Mouse (Mus musculus) mouse embryonic stem cell (cell line): Measurements from ENCODE around the gene Pigx.
"Not testable (repeated sequence)": the region's sequence is repeated elsewhere in the genome, so short reads cannot be mapped to it uniquely, and the experiment has no call there.

Source experiments
- in situ Hi-C, 2 experiments: fragments of 300-500 bp; cut with MboI; formaldehyde crosslinking; loops; 1 replicate in 1 of 2; 3 replicates in 1 of 2; pipeline ENCODE4 v1.14.3; 2019 to 2020; ENCODE audit warnings: low sequenced_read_pairs in 2 of 2, low pct_unique_long_range_greater_than_20kb in 1 of 2, mixed read lengths in 1 of 2; ENCODE audit not compliant: unreplicated experiment in 1 of 2

Gene Pigx

GRCm38 (mm10) chr16:32113541-32114218 is 14.1 kb upstream of the Pigx start:
- in situ Hi-C loops, result no loop called here

GRCm38 (mm10) chr16:32110951-32111699 is 11.6 kb upstream of the Pigx start:
- in situ Hi-C loops, result no loop called here

- in situ Hi-C loops, result no loop called here
These were observed 9.0 kb upstream of the Pigx start for GRCm38 (mm10) chr16:32108578-32108977.

GRCm38 (mm10) chr16:32108170-32108569 is 8.6 kb upstream of the Pigx start:
- in situ Hi-C loops, result no loop called here

- in situ Hi-C loops, result no loop called here
These were observed 8.0 kb upstream of the Pigx start for GRCm38 (mm10) chr16:32107342-32108045.

GRCm38 (mm10) chr16:32105698-32106097 is 6.2 kb upstream of the Pigx start:
- in situ Hi-C loops, result no loop called here

GRCm38 (mm10) chr16:32102295-32102694 is 2.8 kb upstream of the Pigx start:
- in situ Hi-C loops, result no loop called here

GRCm38 (mm10) chr16:32098897-32099637 is 473 bp downstream of the Pigx start:
- in situ Hi-C loops, result no loop called here

- in situ Hi-C loops, result not testable (repeated sequence)
These were observed 1.8 kb downstream of the Pigx start for GRCm38 (mm10) chr16:32097757-32098156.

- in situ Hi-C loops, result no loop called here
These were observed 8.1 kb downstream of the Pigx start for GRCm38 (mm10) chr16:32091466-32091865.

GRCm38 (mm10) chr16:32087629-32088443 is 11.7 kb downstream of the Pigx start:
- in situ Hi-C loops, result no loop called here

GRCm38 (mm10) chr16:32078991-32079511 is 20.5 kb downstream of the Pigx start, which contains the start of gene Pak2:
Gene Pak2 (minus strand): TSS chr16:32079342.
- in situ Hi-C loops, result no loop called here

GRCm38 (mm10) chr16:32078408-32078990 is 21.0 kb downstream of the Pigx start:
- in situ Hi-C loops, result no loop called here

GRCm38 (mm10) chr16:32077648-32078407 is 21.7 kb downstream of the Pigx start:
- in situ Hi-C loops, result no loop called here

- in situ Hi-C loops, result no loop called here
These were observed 23.1 kb downstream of the Pigx start for GRCm38 (mm10) chr16:32076406-32076805.

GRCm38 (mm10) chr16:32075762-32076161 is 23.8 kb downstream of the Pigx start:
- in situ Hi-C loops, result no loop called here

- in situ Hi-C loops, result not testable (repeated sequence)
These were observed 29.5 kb downstream of the Pigx start for GRCm38 (mm10) chr16:32070070-32070469.
